Mouse (Mus musculus): Measurements from ENCODE around the gene Olfr1306. TPM values are rescaled to one million over a fixed set of nuclear protein-coding genes. Genes with fewer than 3 reads are reported as not detected.

The Olfr1306 gene
- total RNA-seq (2023): not detected in 4 replicates

GRCm38 (mm10) chr2:111916171-111916570, at the start of gene Olfr1306:
Gene Olfr1306, minus strand, starts transcription at chr2:111916271.

GRCm38 (mm10) chr2:111964844-111965243, 48.8 kb upstream of the Olfr1306 start, which contains the start of gene Olfr1308:
Gene Olfr1308, minus strand, starts transcription at chr2:111964944.

GRCm38 (mm10) chr2:111949340-111949739, 33.3 kb upstream of the Olfr1306 start, which contains the start of gene Olfr1307:
Gene Olfr1307, minus strand, starts transcription at chr2:111949440.

GRCm38 (mm10) chr2:111877049-111877448, 39.0 kb downstream of the Olfr1306 start, which contains the start of gene Olfr1305:
Gene Olfr1305, minus strand, starts transcription at chr2:111877149.

Other genes with a start within 250 kb of the Olfr1306 start
- gene Olfr1301, start 165.3 kb downstream of the Olfr1306 start, total RNA-seq (2023): not detected in 4 replicates
- not detected in 4 replicates for gene Olfr1302, start 138.8 kb downstream of the Olfr1306 start, total RNA-seq (2023)
- not detected in 4 replicates for gene Olfr1303, start 95.9 kb downstream of the Olfr1306 start, total RNA-seq (2023)
- not detected in 4 replicates for gene Olfr1305, start 39.1 kb downstream of the Olfr1306 start, total RNA-seq (2023)
- 0.03 to 0.06 TPM in 2 of 4 replicates, not detected in the others for gene Olfr1307, start 33.2 kb upstream of the Olfr1306 start, total RNA-seq (2023)
- gene Olfr1308, start 48.7 kb upstream of the Olfr1306 start, total RNA-seq (2023): not detected in 4 replicates
- not detected in 4 replicates for gene Olfr1309, start 74.0 kb upstream of the Olfr1306 start, total RNA-seq (2023)
- gene Olfr1310, start 96.4 kb upstream of the Olfr1306 start, total RNA-seq (2023): not detected in 4 replicates
- not detected in 4 replicates for gene Olfr1311, start 108.1 kb upstream of the Olfr1306 start, total RNA-seq (2023)
- gene Olfr1312, start 134.0 kb upstream of the Olfr1306 start, total RNA-seq (2023): not detected in 4 replicates
- not detected in 4 replicates for gene Olfr1313, start 161.6 kb upstream of the Olfr1306 start, total RNA-seq (2023)
- gene Olfr1314, start 180.5 kb upstream of the Olfr1306 start, total RNA-seq (2023): not detected in 4 replicates
- gene Olfr1315-ps1, start 199.2 kb upstream of the Olfr1306 start, total RNA-seq (2023): not detected in 4 replicates
- gene Olfr1316, start 218.7 kb upstream of the Olfr1306 start, total RNA-seq (2023): not detected in 4 replicates
- gene Olfr1317, start 224.1 kb upstream of the Olfr1306 start, total RNA-seq (2023): not detected in 4 replicates
- gene Olfr1318, start 237.9 kb upstream of the Olfr1306 start, total RNA-seq (2023): not detected in 4 replicates

All from B cell, adult 62 days (primary cell).